Mouse (Mus musculus) spleen, adult 2 months (tissue): Measurements from ENCODE around the gene Htr5b.

Source experiments
- CTCF ChIP-seq: fragments of 200-500 bp; IDR thresholded peaks from 2 replicates; pipeline ENCODE4 v1.5.1; 2011; ENCODE audit warnings: mild to moderate bottlenecking, inconsistent platforms; ENCODE audit not compliant: insufficient read depth, insufficient read length, insufficient replicate concordance; ENCODE audit errors: extremely low read depth
- POLR2A ChIP-seq: fragments of 200-500 bp; IDR thresholded peaks from 2 replicates; pipeline ENCODE4 v1.6.1; 2011; ENCODE audit warnings: low read depth, low read length, inconsistent platforms

GRCm38 (mm10) chr1:121550801-121551456 lies 22.7 kb upstream of the Htr5b start:
- TF ChIP-seq POLR2A (no peak), CTCF (no peak)
